Mouse (Mus musculus): ENCODE data around the gene Hamp. TPM values are rescaled to one million over a fixed set of nuclear protein-coding genes. Genes with fewer than 3 reads are reported as not detected.
"Not testable (repeated sequence)": the region's sequence is repeated elsewhere in the genome, so short reads cannot be mapped to it uniquely, and the experiment has no call there.

The Hamp gene
- total RNA-seq, 2 experiments from 2014 or later, result 0.78 TPM; not detected in 1

- DNase-seq (ENCODE audit: low spot score in 2 of 2), result peak; percentile 69 to 84
Observed at GRCm38 (mm10) chr7:30956756-30957366, 13.0 kb upstream of the Hamp start, which contains the start of gene Usf2. Usf2 (minus strand) TSS chr7:30956803.

- peak in 1 of 2 experiments; percentile 60 for DNase-seq (ENCODE audit: low spot score in 2 of 2)
Observed at GRCm38 (mm10) chr7:30956357-30956751, 12.5 kb upstream of the Hamp start.

- peak; percentile 83 to 91 for DNase-seq (ENCODE audit: low spot score in 2 of 2)
Observed at GRCm38 (mm10) chr7:30955584-30956356, 11.9 kb upstream of the Hamp start.

GRCm38 (mm10) chr7:30954971-30955520, 11.2 kb upstream of the Hamp start:
- no peak for DNase-seq (ENCODE audit: low spot score in 2 of 2)

- DNase-seq (ENCODE audit: low spot score in 2 of 2), result peak in 1 of 2 experiments; percentile 15
Observed at GRCm38 (mm10) chr7:30954036-30954435, 10.2 kb upstream of the Hamp start.

GRCm38 (mm10) chr7:30953459-30953858, 9.6 kb upstream of the Hamp start:
- DNase-seq (ENCODE audit: low spot score in 2 of 2), result no peak

- DNase-seq (ENCODE audit: low spot score in 2 of 2), result peak in 1 of 2 experiments; percentile 14
Observed at GRCm38 (mm10) chr7:30952441-30953265, 8.8 kb upstream of the Hamp start.

- DNase-seq (ENCODE audit: low spot score in 2 of 2), result not testable (repeated sequence)
Observed at GRCm38 (mm10) chr7:30949902-30950301, 6.1 kb upstream of the Hamp start.

- DNase-seq (ENCODE audit: low spot score in 2 of 2), result no peak
Observed at GRCm38 (mm10) chr7:30945876-30946275, 2.0 kb upstream of the Hamp start.

GRCm38 (mm10) chr7:30945466-30945865, 1.6 kb upstream of the Hamp start:
- DNase-seq (ENCODE audit: low spot score in 2 of 2), result not testable (repeated sequence)

- not testable (repeated sequence) for DNase-seq (ENCODE audit: low spot score in 2 of 2)
Observed at GRCm38 (mm10) chr7:30944706-30945105, 874 bp upstream of the Hamp start.

GRCm38 (mm10) chr7:30942365-30942764, 1.5 kb downstream of the Hamp start:
- DNase-seq (ENCODE audit: low spot score in 2 of 2), result not testable (repeated sequence)

GRCm38 (mm10) chr7:30940070-30940469, 3.8 kb downstream of the Hamp start:
- DNase-seq (ENCODE audit: low spot score in 2 of 2), result not testable (repeated sequence)

GRCm38 (mm10) chr7:30935422-30936099, 8.3 kb downstream of the Hamp start:
- DNase-seq (ENCODE audit: low spot score in 2 of 2), result not testable (repeated sequence)

GRCm38 (mm10) chr7:30924581-30924980, 19.3 kb downstream of the Hamp start, which contains the start of gene Hamp2:
Hamp2 (minus strand) TSS chr7:30924681.
- DNase-seq (ENCODE audit: low spot score in 2 of 2), result not testable (repeated sequence)

- DNase-seq (ENCODE audit: low spot score in 2 of 2), result no peak
Observed at GRCm38 (mm10) chr7:30924071-30924470, 19.8 kb downstream of the Hamp start.

- DNase-seq (ENCODE audit: low spot score in 2 of 2), result not testable (repeated sequence)
Observed at GRCm38 (mm10) chr7:30922490-30922889, 21.3 kb downstream of the Hamp start.

GRCm38 (mm10) chr7:30920217-30920616, 23.6 kb downstream of the Hamp start:
- no peak for DNase-seq (ENCODE audit: low spot score in 2 of 2)

- no peak for DNase-seq (ENCODE audit: low spot score in 2 of 2)
Observed at GRCm38 (mm10) chr7:30917219-30917618, 26.6 kb downstream of the Hamp start.

GRCm38 (mm10) chr7:30916713-30917112, 27.1 kb downstream of the Hamp start:
- DNase-seq (ENCODE audit: low spot score in 2 of 2), result no peak
